Mouse (Mus musculus) liver, postnatal 0 days (tissue): ENCODE measurements around the gene Ndufs8.

Source experiments
- CTCF ChIP-seq: sonication (generic); IDR thresholded peaks from 2 replicates; pipeline ENCODE4 v1.5.1; 2016; ENCODE audit warnings: antibody characterized with exemption, low read depth
- EP300 ChIP-seq: IDR thresholded peaks from 2 replicates; pipeline ENCODE4 v1.6.1; 2016; ENCODE audit warnings: antibody characterized with exemption, low read depth, mild to moderate bottlenecking

GRCm38 (mm10) chr19:3955033-3955432 lies 42.5 kb upstream of the Ndufs8 start:
- TF ChIP-seq CTCF (no peak), EP300 (no peak)
